Mouse (Mus musculus) frontal cortex, adult 2 months (tissue): ENCODE data around the gene Ppp1r9a. TPM values are rescaled to one million over a fixed set of nuclear protein-coding genes. Genes with fewer than 3 reads are reported as not detected.

Source experiments
- DNase-seq, 2 experiments: peaks; one replicate each; pipeline ENCODE4 v3.0.0; 2022; ENCODE audit warnings: low spot score in 1 of 2; ENCODE audit errors: extremely low spot score in 1 of 2
- polyA plus RNA-seq: library from polyadenylated mRNA; depleted of rRNA; stranded (reverse); fragments of >200 nt; gene quantifications from 2 replicates; pipeline ENCODE4 v1.2.3, GENCODE M21; 2012; rRNA removed

Ppp1r9a gene
- polyA plus RNA-seq, 1 experiment: 52.0 TPM

GRCm38 (mm10) chr6:5188036-5188435, 285.3 kb downstream of the Ppp1r9a start:
- DNase-seq: no peak

GRCm38 (mm10) chr6:5188938-5189337, 286.2 kb downstream of the Ppp1r9a start:
- DNase-seq: no peak

- no peak for DNase-seq
Measured at GRCm38 (mm10) chr6:5189507-5189906, 286.8 kb downstream of the Ppp1r9a start.

- no peak for DNase-seq
Measured at GRCm38 (mm10) chr6:5190761-5191160, 288.0 kb downstream of the Ppp1r9a start.

GRCm38 (mm10) chr6:5193693-5194092, 291.0 kb downstream of the Ppp1r9a start, which contains the start of gene Pon1:
Pon1 (minus strand) TSS chr6:5193946.
- no peak for DNase-seq

GRCm38 (mm10) chr6:5198590-5198989, 295.9 kb downstream of the Ppp1r9a start:
- no peak for DNase-seq

GRCm38 (mm10) chr6:5199376-5199905, 296.7 kb downstream of the Ppp1r9a start:
- DNase-seq: no peak

- no peak for DNase-seq
Measured at GRCm38 (mm10) chr6:5199916-5200315, 297.2 kb downstream of the Ppp1r9a start.

- no peak for DNase-seq
Measured at GRCm38 (mm10) chr6:5207817-5208216, 305.1 kb downstream of the Ppp1r9a start.

Other genes starting within 250 kb of the Ppp1r9a start
- gene Sgce, start 155.7 kb upstream of the Ppp1r9a start, polyA plus RNA-seq: 31.9 and 32.7 TPM in 2 replicates
- gene Peg10, start 155.6 kb upstream of the Ppp1r9a start, polyA plus RNA-seq: 6.4 and 7.9 TPM in 2 replicates